8 mouse cellular contexts compared by ENCODE assay signal in the genomic region with DNA sequence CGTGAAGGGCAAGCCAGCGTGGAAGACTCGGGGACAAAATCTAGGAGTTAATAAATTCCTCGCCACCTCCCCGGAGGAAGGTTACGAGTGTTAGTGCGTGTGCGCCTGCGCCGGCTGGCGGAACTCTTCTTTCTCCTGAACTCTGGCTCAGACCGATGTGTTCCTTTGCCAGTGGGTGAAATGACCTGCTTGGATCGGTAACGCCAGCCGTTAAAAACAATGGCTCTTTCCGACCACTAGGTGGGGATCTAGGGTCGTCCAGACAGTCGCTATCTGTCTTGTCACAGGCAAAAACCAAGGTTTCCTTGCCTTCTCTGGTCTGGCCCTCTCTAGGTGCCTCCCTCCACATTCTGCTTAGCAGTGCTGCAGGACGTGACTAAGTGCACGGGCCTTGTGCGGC. TPM values are rescaled to one million over a fixed set of nuclear protein-coding genes. Genes with fewer than 3 reads are reported as not detected.
DNase-seq lines count a peak whose midpoint lies in the region; ATAC-seq lines count a peak whose summit lies in the region.

No protein-coding gene starts in this region.

- peak; percentile 66 for DNase-seq in ovary, adult 18-20 months (ENCODE audit: low spot score)
- DNase-seq in ovary, postnatal 14 days (ENCODE audit: low spot score): no peak
- DNase-seq in c-Kit-positive CD71-negative TER-119-negative erythroid progenitor cells, embryonic 14.5 days (ENCODE audit: low read depth): peak; percentile 81
- peak; percentile 60 for DNase-seq in fibroblast of lung, adult 2 months (ENCODE audit: low read depth)
- peak; percentile 46 for DNase-seq in heart, postnatal 25 days (ENCODE audit: low spot score)
- peak; percentile 70 to 80 for DNase-seq in kidney, postnatal 4 days
- peak; percentile 76 to 78 for DNase-seq in right cerebral cortex, postnatal 10 days (ENCODE audit: low spot score in 2 of 2)

- peak; percentile 60 for ATAC-seq in megakaryocyte, adult 5-6 weeks (ENCODE audit: poor library complexity, severe bottlenecking)

- intact Hi-C loops in heart, postnatal 25 days (cut with DNase I): loop anchor here (1.0 to 10.0 kb wide), 4 partner anchors 123 to 506 kb away; partner anchors contain the start of gene Med13

RNA-seq across cellular contexts. Expression of gene Gm11444, which starts 1.1 kb away (rescaled TPM):
- total RNA-seq in heart, postnatal 25 days (2021): not detected
- total RNA-seq in megakaryocyte, adult 5-6 weeks (2015): not detected in 2 replicates
- total RNA-seq in megakaryocyte, adult 5-6 weeks (2017): not detected in 2 replicates

RNA-seq across cellular contexts. Expression of gene Tbx2, which starts 16.7 kb away (rescaled TPM):
- total RNA-seq in heart, postnatal 25 days (2021): 1 to 10 TPM; 6.2 to 7.1 TPM
- total RNA-seq in megakaryocyte, adult 5-6 weeks (2015): 0.04 TPM in 1 of 2 replicates, not detected in the other
- 0.04 TPM in 1 of 2 replicates, not detected in the other for total RNA-seq in megakaryocyte, adult 5-6 weeks (2017)

RNA-seq across cellular contexts. Expression of gene Tbx4, which starts 37.2 kb away (rescaled TPM):
- total RNA-seq in heart, postnatal 25 days (2021): under 1 TPM in 1 of 2 experiments, not detected in 1; 0.08 TPM
- total RNA-seq in megakaryocyte, adult 5-6 weeks (2015): not detected in 2 replicates
- total RNA-seq in megakaryocyte, adult 5-6 weeks (2017): not detected in 2 replicates

Comparison
In these comparisons a context has a peak if more than half of its experiments do, and no peak if none do; other contexts are left out.
1. RNA of gene Tbx2, which starts 16.7 kb away (total RNA-seq): 6.2 to 7.1 TPM in heart, postnatal 25 days; 0.04 TPM in megakaryocyte, adult 5-6 weeks; every median in the first group is over 4 times any median in the second.